Mouse (Mus musculus) small intestine, adult 2 months (tissue): ENCODE results near the gene Npy5r. TPM values are rescaled to one million over a fixed set of nuclear protein-coding genes. Genes with fewer than 3 reads are reported as not detected.

Experiments used
- H3K27ac ChIP-seq: fragments of 200-500 bp; 2 replicates; pipeline ENCODE4 v1.5.1; 2012; ENCODE audit warnings: low read depth, low read length, control low read depth, inconsistent platforms; ENCODE audit not compliant: insufficient read depth
- H3K27me3 ChIP-seq: fragments of 200-500 bp; 2 replicates; pipeline ENCODE4 v1.6.1; 2012; ENCODE audit warnings: mild to moderate bottlenecking, moderate library complexity, low read length, inconsistent platforms; ENCODE audit not compliant: control insufficient read depth, insufficient read depth
- H3K36me3 ChIP-seq: fragments of 200-500 bp; 2 replicates; pipeline ENCODE4 v1.6.1; 2012; ENCODE audit warnings: mild to moderate bottlenecking, low read length, control low read depth, inconsistent platforms; ENCODE audit not compliant: control insufficient read depth, insufficient read depth
- H3K4me1 ChIP-seq: fragments of 200-500 bp; 2 replicates; pipeline ENCODE4 v1.6.1; 2012; ENCODE audit warnings: low read length, inconsistent platforms, mixed read lengths; ENCODE audit not compliant: control insufficient read depth, insufficient read depth, insufficient read length
- H3K4me3 ChIP-seq: fragments of 200-500 bp; 2 replicates; pipeline ENCODE4 v1.5.1; 2012; ENCODE audit warnings: low read depth, mild to moderate bottlenecking, control low read depth, inconsistent platforms, low read length, moderate library complexity
- CTCF ChIP-seq: fragments of 200-500 bp; IDR thresholded peaks from 2 replicates; pipeline ENCODE4 v1.5.1; 2012; ENCODE audit warnings: low read depth, mild to moderate bottlenecking, control low read depth, inconsistent platforms, low read length, moderate library complexity, mixed read lengths; ENCODE audit not compliant: insufficient replicate concordance, insufficient read length; ENCODE audit errors: extremely low read depth
- POLR2A ChIP-seq: fragments of 200-500 bp; IDR thresholded peaks from 2 replicates; pipeline ENCODE4 v1.6.1; 2012; ENCODE audit warnings: low read depth, mild to moderate bottlenecking, control low read depth, inconsistent platforms, low read length, moderate library complexity
- WGBS: fragments of 180-500 bp; shearing (Covaris S2); methylation state at CpG from one replicate; pipeline ENCODE4 v1.1.7; 2018; 5-methylcytosine and 5-hydroxymethylcytosine counted together
- polyA plus RNA-seq: library from polyadenylated mRNA; depleted of rRNA; stranded (reverse); fragments of >200 nt; gene quantifications from 2 replicates; pipeline ENCODE4 v1.2.3, GENCODE M21; 2012; rRNA removed

Npy5r gene
- not detected in 2 replicates for polyA plus RNA-seq

DNA sequence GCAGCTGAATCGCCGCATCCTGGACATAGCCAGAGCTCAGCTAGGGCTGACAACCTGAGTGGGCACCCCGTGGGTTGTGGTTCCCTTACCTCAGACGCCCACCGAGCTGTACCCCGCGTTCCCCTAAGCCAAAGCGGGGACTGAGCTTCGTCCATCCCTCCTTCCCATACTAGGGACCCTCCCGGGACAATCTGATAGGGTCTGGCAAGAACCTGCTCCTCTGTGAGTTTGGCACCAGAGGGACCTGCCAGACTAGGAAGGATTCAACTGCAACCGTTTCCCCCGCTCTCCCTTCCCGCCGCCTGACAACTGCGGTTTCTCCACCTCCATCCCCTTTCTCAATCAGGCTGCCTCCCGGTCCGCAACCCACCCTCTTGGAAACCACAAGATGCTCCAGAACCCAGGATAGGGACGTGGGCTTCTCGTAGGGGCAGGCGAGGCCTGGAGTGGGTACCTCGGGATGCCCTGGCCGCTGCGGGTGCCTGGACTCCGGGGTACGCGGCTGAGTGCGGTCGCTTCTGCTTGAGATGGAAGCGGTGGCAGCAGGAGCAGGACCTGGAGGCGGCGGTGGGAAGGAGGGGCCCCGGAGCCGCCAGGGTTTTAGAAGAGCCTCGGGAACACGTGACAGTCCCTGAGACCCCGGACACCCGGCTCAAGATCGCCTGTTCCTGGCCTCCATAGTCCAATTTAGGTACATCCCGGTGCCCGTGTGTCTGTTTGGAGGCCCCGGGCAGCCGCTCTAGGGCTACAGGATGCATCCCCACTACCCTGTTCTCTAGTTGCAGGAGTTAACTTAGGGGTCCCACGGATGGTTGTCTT lies at the start of gene Npy5r:
Gene Npy5r, minus strand, starts transcription at position 618 of the 819 bp plus-strand sequence.
- Histone ChIP-seq H3K27ac (no peak within 1 kb of the TSS), H3K4me3 (no peak within 1 kb of the TSS), H3K4me1 (no peaks in the 10 kb centered on the region), H3K36me3 (no peaks in the 10 kb centered on the region), H3K27me3 (peaks cover 5% of the 10 kb centered on the region; the same call in 1 of the 2 replicates)
- WGBS: 5% methylated on average over 43 of the region's 43 CpGs
- TF ChIP-seq POLR2A: no peak
- TF ChIP-seq CTCF: no peak

DNA sequence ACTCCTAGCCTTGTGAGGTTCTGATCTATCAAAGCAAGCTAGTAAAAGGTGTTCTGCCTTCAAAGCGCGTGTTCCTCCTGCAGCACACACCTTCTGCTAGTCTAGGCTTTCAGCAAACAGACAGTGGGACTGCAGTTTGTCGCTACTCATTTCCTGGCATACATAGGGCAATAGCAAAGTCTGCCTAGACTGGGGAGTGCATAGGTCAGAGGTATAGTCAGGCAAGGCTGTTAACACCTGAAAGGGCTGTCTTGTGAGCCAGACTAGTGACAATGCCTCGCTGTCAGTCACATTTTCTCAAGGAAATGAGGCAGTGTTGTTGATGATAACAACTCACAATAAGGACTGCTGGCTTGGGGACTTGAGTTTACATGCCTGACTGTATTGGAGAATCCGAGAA lies 44.0 kb upstream of the Npy5r start:
- no peaks in the 10 kb centered on the region for H3K36me3 ChIP-seq
- WGBS: 33% methylated on average over 5 of the region's 5 CpGs
- TF ChIP-seq CTCF (no peak), POLR2A (no peak)
- no peaks in the 10 kb centered on the region for H3K4me1 ChIP-seq
- H3K27ac ChIP-seq: no peak overlapping the region
- no peaks in the 10 kb centered on the region for H3K27me3 ChIP-seq
- no peak overlapping the region for H3K4me3 ChIP-seq

- 45% methylated on average over 7 of the region's 7 CpGs for WGBS
Observed at GRCm38 (mm10) chr8:66729446-66729845, 41.5 kb upstream of the Npy5r start.

DNA sequence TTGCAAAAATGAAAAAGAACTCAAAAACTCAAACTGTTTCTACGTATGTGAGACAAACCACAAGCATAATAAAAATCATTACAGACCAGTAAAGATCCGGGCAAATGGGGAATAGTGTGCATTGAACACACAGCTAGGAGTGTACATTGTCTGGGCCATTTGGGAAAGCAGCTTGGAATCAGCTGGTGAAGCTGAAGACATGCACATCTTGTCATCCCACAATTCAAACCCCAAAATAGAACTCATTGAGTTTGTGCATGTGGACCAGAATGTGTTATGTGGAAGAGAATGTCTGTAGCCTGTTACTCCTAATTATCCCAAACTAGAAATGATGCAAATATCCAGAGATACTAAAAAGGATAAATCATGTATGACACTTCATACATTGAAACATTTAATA lies 34.9 kb upstream of the Npy5r start:
- 73% methylated on average over 2 of the region's 2 CpGs for WGBS
- Histone ChIP-seq H3K27me3 (no peaks in the 10 kb centered on the region), H3K4me1 (no peaks in the 10 kb centered on the region), H3K36me3 (no peaks in the 10 kb centered on the region), H3K4me3 (no peak overlapping the region), H3K27ac (no peak overlapping the region)
- TF ChIP-seq POLR2A (no peak), CTCF (no peak)

More at GRCm38 (mm10) chr8:66729446-66729845, 41.5 kb upstream of the Npy5r start:
- Histone ChIP-seq H3K4me1 (no peaks in the 10 kb centered on the region), H3K4me3 (no peak overlapping the region), H3K36me3 (no peaks in the 10 kb centered on the region), H3K27ac (no peak overlapping the region), H3K27me3 (no peaks in the 10 kb centered on the region)
- TF ChIP-seq POLR2A (no peak), CTCF (no peak)

DNA sequence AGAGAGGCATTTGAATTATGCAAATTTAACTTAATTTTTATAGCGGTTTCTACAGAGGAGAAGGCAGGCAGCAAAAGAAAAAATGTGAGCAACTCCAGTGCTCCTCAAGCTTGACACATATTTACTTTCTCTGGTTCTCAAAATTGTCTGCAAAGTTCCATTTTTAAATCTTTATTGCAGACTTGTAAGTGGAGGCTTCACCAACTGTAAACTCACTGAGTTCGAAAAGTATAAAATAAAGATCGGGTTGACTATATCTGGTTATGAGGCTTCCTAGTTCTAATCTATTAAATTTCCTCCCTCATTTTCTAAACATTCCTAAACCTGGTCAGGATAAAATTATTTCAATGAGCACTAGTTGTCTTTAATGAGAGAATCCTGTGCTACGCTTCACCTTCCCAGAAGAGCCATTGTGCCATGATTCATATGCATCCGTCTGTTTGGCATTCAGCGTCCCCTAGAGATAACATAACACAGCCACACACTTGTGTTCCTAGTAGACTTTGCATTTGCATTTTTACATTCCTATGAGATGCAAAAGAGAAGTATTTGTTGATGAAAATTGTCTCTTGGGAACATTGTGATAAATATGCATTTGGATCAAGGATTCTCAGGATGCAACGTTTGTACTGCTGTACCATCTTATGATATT lies 26.5 kb upstream of the Npy5r start:
- Histone ChIP-seq H3K4me3 (no peak overlapping the region), H3K27ac (no peak overlapping the region), H3K36me3 (no peaks in the 10 kb centered on the region), H3K27me3 (no peaks in the 10 kb centered on the region), H3K4me1 (no peaks in the 10 kb centered on the region)
- WGBS: 82% methylated on average over 7 of the region's 7 CpGs
- no peak for TF ChIP-seq CTCF
- no peak for TF ChIP-seq POLR2A

GRCm38 (mm10) chr8:66698782-66699181 lies 10.9 kb upstream of the Npy5r start:
- no peaks in the 10 kb centered on the region for H3K4me1 ChIP-seq
- no peaks in the 10 kb centered on the region for H3K36me3 ChIP-seq
- no peaks in the 10 kb centered on the region; the same call in 1 of the 2 replicates for H3K27me3 ChIP-seq
- H3K27ac ChIP-seq: no peak overlapping the region
- TF ChIP-seq POLR2A (no peak), CTCF (no peak)
- WGBS: 16% methylated on average over 7 of the region's 7 CpGs
- H3K4me3 ChIP-seq: no peak overlapping the region

DNA sequence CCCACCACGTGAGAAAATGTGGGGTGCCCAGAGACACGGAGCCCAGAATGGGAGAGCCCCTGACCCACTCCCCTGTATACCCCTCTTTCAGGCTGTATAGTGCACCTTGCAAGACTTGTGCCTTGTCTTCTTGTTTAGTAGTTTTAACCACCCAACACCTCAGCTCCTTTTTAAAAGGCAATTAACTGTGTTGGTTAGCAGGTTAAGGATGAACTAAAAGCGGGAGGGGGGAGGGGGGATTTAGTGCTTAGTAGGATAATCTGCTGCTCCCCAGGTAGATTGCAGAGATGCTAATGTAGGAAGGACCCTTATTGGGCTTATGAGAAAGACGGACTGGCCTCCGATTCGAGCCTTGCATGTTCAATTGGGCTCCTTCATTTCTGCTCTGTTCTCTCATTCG lies 10.1 kb upstream of the Npy5r start:
- Histone ChIP-seq H3K4me1 (no peaks in the 10 kb centered on the region), H3K4me3 (no peak overlapping the region), H3K27ac (no peak overlapping the region), H3K36me3 (no peaks in the 10 kb centered on the region), H3K27me3 (no peaks in the 10 kb centered on the region; the same call in 1 of the 2 replicates)
- TF ChIP-seq CTCF (no peak), POLR2A (no peak)
- WGBS: 11% methylated on average over 7 of the region's 7 CpGs
